Mouse (Mus musculus): Measurements from ENCODE around the gene 4930558K02Rik.

The 4930558K02Rik gene

GRCm38 (mm10) chr1:161955846-161956245 lies 23.6 kb downstream of the 4930558K02Rik start:
- no peak for DNase-seq (ENCODE audit: extremely low read depth, low read depth, low spot score)

GRCm38 (mm10) chr1:161952599-161952998 lies 26.8 kb downstream of the 4930558K02Rik start:
- no peak for DNase-seq (ENCODE audit: extremely low read depth, low read depth, low spot score)

GRCm38 (mm10) chr1:161951009-161951779 lies 28.2 kb downstream of the 4930558K02Rik start:
- no peak for DNase-seq (ENCODE audit: extremely low read depth, low read depth, low spot score)

GRCm38 (mm10) chr1:161942082-161942481 lies 37.4 kb downstream of the 4930558K02Rik start:
- no peak for DNase-seq (ENCODE audit: extremely low read depth, low read depth, low spot score)

GRCm38 (mm10) chr1:161932286-161932685 lies 47.1 kb downstream of the 4930558K02Rik start:
- DNase-seq (ENCODE audit: extremely low read depth, low read depth, low spot score) = no peak

- no peak for DNase-seq (ENCODE audit: extremely low read depth, low read depth, low spot score)
Measured at GRCm38 (mm10) chr1:161931817-161932216, 47.6 kb downstream of the 4930558K02Rik start.

GRCm38 (mm10) chr1:161931313-161931712 lies 48.1 kb downstream of the 4930558K02Rik start:
- peak; percentile 81 for DNase-seq (ENCODE audit: extremely low read depth, low read depth, low spot score)

GRCm38 (mm10) chr1:161927976-161928375 lies 51.5 kb downstream of the 4930558K02Rik start:
- DNase-seq (ENCODE audit: extremely low read depth, low read depth, low spot score) = no peak

- no peak for DNase-seq (ENCODE audit: extremely low read depth, low read depth, low spot score)
Measured at GRCm38 (mm10) chr1:161925281-161925805, 54.1 kb downstream of the 4930558K02Rik start.

- DNase-seq (ENCODE audit: extremely low read depth, low read depth, low spot score) = peak; percentile 62
Measured at GRCm38 (mm10) chr1:161924321-161924720, 55.1 kb downstream of the 4930558K02Rik start.

- DNase-seq (ENCODE audit: extremely low read depth, low read depth, low spot score) = no peak
Measured at GRCm38 (mm10) chr1:161921928-161922327, 57.5 kb downstream of the 4930558K02Rik start.

- DNase-seq (ENCODE audit: extremely low read depth, low read depth, low spot score) = no peak
Measured at GRCm38 (mm10) chr1:161920475-161921454, 58.7 kb downstream of the 4930558K02Rik start.

- no peak for DNase-seq (ENCODE audit: extremely low read depth, low read depth, low spot score)
Measured at GRCm38 (mm10) chr1:161919594-161919993, 59.8 kb downstream of the 4930558K02Rik start.

GRCm38 (mm10) chr1:161918682-161919372 lies 60.6 kb downstream of the 4930558K02Rik start:
- DNase-seq (ENCODE audit: extremely low read depth, low read depth, low spot score) = no peak

- DNase-seq (ENCODE audit: extremely low read depth, low read depth, low spot score) = no peak
Measured at GRCm38 (mm10) chr1:161917940-161918484, 61.4 kb downstream of the 4930558K02Rik start.

GRCm38 (mm10) chr1:161916036-161916435 lies 63.4 kb downstream of the 4930558K02Rik start:
- DNase-seq (ENCODE audit: extremely low read depth, low read depth, low spot score) = no peak

GRCm38 (mm10) chr1:161913648-161913984 lies 65.8 kb downstream of the 4930558K02Rik start:
- DNase-seq (ENCODE audit: extremely low read depth, low read depth, low spot score) = no peak

- DNase-seq (ENCODE audit: extremely low read depth, low read depth, low spot score) = no peak
Measured at GRCm38 (mm10) chr1:161912940-161913647, 66.3 kb downstream of the 4930558K02Rik start.

GRCm38 (mm10) chr1:161909074-161909473 lies 70.4 kb downstream of the 4930558K02Rik start:
- DNase-seq (ENCODE audit: extremely low read depth, low read depth, low spot score) = no peak
